Mouse (Mus musculus): ENCODE data around the gene Tmco5. TPM values are rescaled to one million over a fixed set of nuclear protein-coding genes. Genes with fewer than 3 reads are reported as not detected.
"Not testable (repeated sequence)": the region's sequence is repeated elsewhere in the genome, so short reads cannot be mapped to it uniquely, and the experiment has no call there.

Gene Tmco5
- polyA plus RNA-seq, 1 experiment from 2014 or later: not detected

GRCm38 (mm10) chr2:116918598-116918997 lies 40.1 kb downstream of the Tmco5 start:
- Histone ChIP-seq H3K9me3 (ENCODE audit: control insufficient read depth) (no peaks in the 10 kb centered on the region), H3K27me3 (replicated peaks; ENCODE audit: control insufficient read depth, insufficient read depth, low read length) (no peaks in the 10 kb centered on the region), H3K4me1 (replicated peaks; ENCODE audit: control insufficient read depth, insufficient read depth, low read length) (no peaks in the 10 kb centered on the region), H3K9ac (ENCODE audit: low read depth, low read length) (no peak overlapping the region), H3K4me3 (ENCODE audit: low read depth, low read length) (no peak overlapping the region), H3K36me3 (ENCODE audit: control insufficient read depth, insufficient read depth) (no peaks in the 10 kb centered on the region), H3K4me2 (replicated peaks; ENCODE audit: low read depth) (no peak overlapping the region), H3K27ac (ENCODE audit: low read depth, low read length) (no peak overlapping the region)
- ATAC-seq: no peak
- WGBS: 68% methylated on average over 3 of the region's 3 CpGs
- no peak for TF ChIP-seq CTCF (IDR thresholded peaks at IDR 0.05; ENCODE audit: low read depth)

- no peak overlapping the region for H3K9ac ChIP-seq (ENCODE audit: low read depth, low read length)
- no peaks in the 10 kb centered on the region for H3K9me3 ChIP-seq (ENCODE audit: control insufficient read depth)
- ATAC-seq: no peak
- H3K27me3 ChIP-seq (replicated peaks; ENCODE audit: control insufficient read depth, insufficient read depth, low read length): no peaks in the 10 kb centered on the region
- WGBS: 65% methylated on average over 9 of the region's 9 CpGs
- no peak overlapping the region for H3K27ac ChIP-seq (ENCODE audit: low read depth, low read length)
- no peak overlapping the region for H3K4me3 ChIP-seq (ENCODE audit: low read depth, low read length)
- no peaks in the 10 kb centered on the region for H3K4me1 ChIP-seq (replicated peaks; ENCODE audit: control insufficient read depth, insufficient read depth, low read length)
- TF ChIP-seq CTCF (IDR thresholded peaks at IDR 0.05; ENCODE audit: low read depth): no peak
- H3K4me2 ChIP-seq (replicated peaks; ENCODE audit: low read depth): no peak overlapping the region
- no peaks in the 10 kb centered on the region for H3K36me3 ChIP-seq (ENCODE audit: control insufficient read depth, insufficient read depth)
These were observed 44.3 kb downstream of the Tmco5 start for GRCm38 (mm10) chr2:116922580-116923500.

- Histone ChIP-seq H3K9me3 (ENCODE audit: control insufficient read depth) (no peaks in the 10 kb centered on the region), H3K4me1 (replicated peaks; ENCODE audit: control insufficient read depth, insufficient read depth, low read length) (no peaks in the 10 kb centered on the region), H3K9ac (ENCODE audit: low read depth, low read length) (no peak overlapping the region), H3K27me3 (replicated peaks; ENCODE audit: control insufficient read depth, insufficient read depth, low read length) (no peaks in the 10 kb centered on the region), H3K36me3 (ENCODE audit: control insufficient read depth, insufficient read depth) (no peaks in the 10 kb centered on the region), H3K27ac (ENCODE audit: low read depth, low read length) (no peak overlapping the region), H3K4me2 (replicated peaks; ENCODE audit: low read depth) (no peak overlapping the region), H3K4me3 (ENCODE audit: low read depth, low read length) (no peak overlapping the region)
- TF ChIP-seq CTCF (IDR thresholded peaks at IDR 0.05; ENCODE audit: low read depth): no peak
- no peak for ATAC-seq
- 84% methylated on average over 3 of the region's 3 CpGs for WGBS
These were observed 45.2 kb downstream of the Tmco5 start for GRCm38 (mm10) chr2:116923684-116924083.

- TF ChIP-seq CTCF (IDR thresholded peaks at IDR 0.05; ENCODE audit: low read depth): no peak
- no peaks in the 10 kb centered on the region for H3K27me3 ChIP-seq (replicated peaks; ENCODE audit: control insufficient read depth, insufficient read depth, low read length)
- H3K27ac ChIP-seq (ENCODE audit: low read depth, low read length): no peak overlapping the region
- no peak overlapping the region for H3K9ac ChIP-seq (ENCODE audit: low read depth, low read length)
- no peak overlapping the region for H3K4me2 ChIP-seq (replicated peaks; ENCODE audit: low read depth)
- 90% methylated on average over 7 of the region's 7 CpGs for WGBS
- no peak for ATAC-seq
- H3K4me1 ChIP-seq (replicated peaks; ENCODE audit: control insufficient read depth, insufficient read depth, low read length): no peaks in the 10 kb centered on the region
- H3K9me3 ChIP-seq (ENCODE audit: control insufficient read depth): no peaks in the 10 kb centered on the region
- no peaks in the 10 kb centered on the region for H3K36me3 ChIP-seq (ENCODE audit: control insufficient read depth, insufficient read depth)
- H3K4me3 ChIP-seq (ENCODE audit: low read depth, low read length): no peak overlapping the region
These were observed 45.8 kb downstream of the Tmco5 start for GRCm38 (mm10) chr2:116924292-116924691.

- Histone ChIP-seq H3K9ac (ENCODE audit: low read depth, low read length) (no peak overlapping the region), H3K27ac (ENCODE audit: low read depth, low read length) (no peak overlapping the region), H3K4me3 (ENCODE audit: low read depth, low read length) (no peak overlapping the region), H3K36me3 (ENCODE audit: control insufficient read depth, insufficient read depth) (no peaks in the 10 kb centered on the region), H3K4me1 (replicated peaks; ENCODE audit: control insufficient read depth, insufficient read depth, low read length) (no peaks in the 10 kb centered on the region), H3K4me2 (replicated peaks; ENCODE audit: low read depth) (no peak overlapping the region), H3K27me3 (replicated peaks; ENCODE audit: control insufficient read depth, insufficient read depth, low read length) (no peaks in the 10 kb centered on the region), H3K9me3 (ENCODE audit: control insufficient read depth) (no peaks in the 10 kb centered on the region)
- TF ChIP-seq CTCF (IDR thresholded peaks at IDR 0.05; ENCODE audit: low read depth): no peak
- ATAC-seq: no peak
- 69% methylated on average over 5 of the region's 5 CpGs for WGBS
These were observed 46.7 kb downstream of the Tmco5 start for GRCm38 (mm10) chr2:116925230-116925629.

- no peaks in the 10 kb centered on the region for H3K9me3 ChIP-seq (ENCODE audit: control insufficient read depth)
- no peaks in the 10 kb centered on the region for H3K36me3 ChIP-seq (ENCODE audit: control insufficient read depth, insufficient read depth)
- no peaks in the 10 kb centered on the region for H3K27me3 ChIP-seq (replicated peaks; ENCODE audit: control insufficient read depth, insufficient read depth, low read length)
- no peak for TF ChIP-seq CTCF (IDR thresholded peaks at IDR 0.05; ENCODE audit: low read depth)
- no peaks in the 10 kb centered on the region for H3K4me1 ChIP-seq (replicated peaks; ENCODE audit: control insufficient read depth, insufficient read depth, low read length)
- no peak overlapping the region for H3K4me3 ChIP-seq (ENCODE audit: low read depth, low read length)
- ATAC-seq: no peak
- no peak overlapping the region for H3K9ac ChIP-seq (ENCODE audit: low read depth, low read length)
- no peak overlapping the region for H3K4me2 ChIP-seq (replicated peaks; ENCODE audit: low read depth)
- 77% methylated on average over 7 of the region's 7 CpGs for WGBS
- no peak overlapping the region for H3K27ac ChIP-seq (ENCODE audit: low read depth, low read length)
These were observed 53.7 kb downstream of the Tmco5 start for GRCm38 (mm10) chr2:116932218-116932617.

- H3K4me3 ChIP-seq (ENCODE audit: low read depth, low read length); H3K9me3 ChIP-seq (ENCODE audit: control insufficient read depth); H3K4me1 ChIP-seq (replicated peaks; ENCODE audit: control insufficient read depth, insufficient read depth, low read length); ATAC-seq; H3K36me3 ChIP-seq (ENCODE audit: control insufficient read depth, insufficient read depth); H3K27ac ChIP-seq (ENCODE audit: low read depth, low read length); H3K9ac ChIP-seq (ENCODE audit: low read depth, low read length); H3K27me3 ChIP-seq (replicated peaks; ENCODE audit: control insufficient read depth, insufficient read depth, low read length); H3K4me2 ChIP-seq (replicated peaks; ENCODE audit: low read depth): not testable (repeated sequence)
- WGBS: 75% methylated on average over 1 of the region's 1 CpGs
These were observed 55.7 kb downstream of the Tmco5 start for GRCm38 (mm10) chr2:116934236-116934635.
